Mouse (Mus musculus): ENCODE measurements around the gene Arhgap4.
A peak's percentile ranks its signal among the peaks of the same experiment; 100 is the strongest.

The Arhgap4 gene

GRCm38 (mm10) chrX:73921823-73922549, at the start of gene Arhgap4, which contains the start of gene Naa10:
Gene Arhgap4, minus strand, starts transcription at chrX:73921870.
Gene Naa10, minus strand, starts transcription at chrX:73921944.
- peak; percentile 88 to 89 for DNase-seq

DNA sequence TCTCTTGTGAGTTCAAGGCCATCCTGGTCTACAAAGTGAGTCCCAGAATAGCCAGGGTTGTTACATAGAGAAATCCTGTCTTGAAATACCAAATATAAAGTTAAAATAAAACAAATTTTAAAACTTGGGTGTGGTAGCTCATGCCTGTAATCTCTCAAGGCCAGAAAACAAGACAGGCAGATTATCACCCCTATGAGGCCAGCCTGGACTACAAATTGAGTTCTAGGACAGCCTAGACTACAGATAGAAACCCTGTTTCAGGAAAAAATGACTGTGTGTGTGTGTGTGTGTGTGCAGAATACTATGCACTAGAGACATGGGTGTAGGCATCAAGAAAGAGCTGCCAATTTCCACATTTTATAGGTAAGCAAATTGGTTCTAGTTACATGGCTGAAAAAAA, 49.1 kb upstream of the Arhgap4 start:
- DNase-seq: no peak

- no peak for DNase-seq
Observed at GRCm38 (mm10) chrX:73969729-73970128, 48.1 kb upstream of the Arhgap4 start.

DNA sequence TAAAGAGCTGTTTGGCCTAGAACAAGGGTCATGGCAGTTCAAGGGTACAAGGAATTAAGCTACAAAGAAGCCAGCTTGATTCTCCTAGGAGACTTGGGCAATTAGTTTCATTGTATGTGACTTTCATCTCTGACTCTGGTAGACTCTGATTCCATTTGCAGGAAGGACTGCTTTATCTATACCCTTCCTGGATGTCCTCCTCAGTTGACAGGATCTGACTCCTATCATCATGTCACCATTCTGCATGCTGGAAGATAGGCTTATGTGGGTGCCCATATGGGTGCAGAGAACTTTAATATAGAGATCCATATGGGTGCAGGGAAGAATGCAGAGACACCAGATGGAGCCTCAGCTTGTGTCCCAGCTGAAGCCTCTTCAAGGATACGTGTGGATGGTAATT, 47.5 kb upstream of the Arhgap4 start:
- DNase-seq: no peak

DNA sequence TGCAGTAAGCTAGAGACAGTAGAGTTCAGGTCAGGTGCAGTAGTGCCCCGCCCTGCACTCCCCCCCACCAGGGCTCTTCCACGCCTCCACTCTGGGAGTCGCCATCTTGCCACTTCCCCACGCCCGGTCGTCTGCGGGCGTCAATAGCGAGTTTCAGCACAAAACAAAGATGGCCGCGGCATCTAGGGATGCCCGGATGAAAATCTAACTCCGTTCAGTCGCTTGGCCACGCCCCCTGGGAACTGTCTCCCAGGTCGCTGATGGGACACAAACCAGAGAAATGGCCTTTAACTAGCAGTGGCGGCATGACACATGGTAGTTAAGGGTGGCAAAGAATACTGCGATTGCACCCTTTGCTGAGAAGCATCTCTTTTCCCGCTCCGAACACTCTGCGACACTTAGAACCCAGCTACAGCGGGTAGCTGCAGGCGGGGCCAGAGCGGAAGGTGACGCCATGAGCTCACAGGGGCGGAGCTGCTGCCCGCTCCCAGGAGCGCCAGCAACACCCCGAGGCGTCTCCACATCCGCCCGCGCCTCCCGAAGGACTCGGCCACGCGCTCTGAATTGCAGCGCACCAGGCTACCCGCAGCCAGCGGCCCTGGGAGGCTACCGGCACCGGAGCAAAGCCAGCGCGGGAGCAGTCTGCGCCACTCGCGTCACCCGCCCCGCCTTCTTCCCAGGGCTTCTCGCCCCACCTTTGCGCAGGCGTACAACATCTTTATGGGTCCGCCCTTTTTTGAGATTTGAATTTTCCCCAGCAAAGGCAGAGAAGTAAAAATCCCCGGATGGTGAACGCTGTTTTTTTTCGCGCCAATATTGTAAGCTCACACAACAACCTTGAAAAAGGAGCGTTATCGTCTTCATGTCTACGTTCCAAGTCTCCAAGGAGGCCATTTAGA, 45.8 kb upstream of the Arhgap4 start:
- peak; percentile 89 to 90 for DNase-seq

DNA sequence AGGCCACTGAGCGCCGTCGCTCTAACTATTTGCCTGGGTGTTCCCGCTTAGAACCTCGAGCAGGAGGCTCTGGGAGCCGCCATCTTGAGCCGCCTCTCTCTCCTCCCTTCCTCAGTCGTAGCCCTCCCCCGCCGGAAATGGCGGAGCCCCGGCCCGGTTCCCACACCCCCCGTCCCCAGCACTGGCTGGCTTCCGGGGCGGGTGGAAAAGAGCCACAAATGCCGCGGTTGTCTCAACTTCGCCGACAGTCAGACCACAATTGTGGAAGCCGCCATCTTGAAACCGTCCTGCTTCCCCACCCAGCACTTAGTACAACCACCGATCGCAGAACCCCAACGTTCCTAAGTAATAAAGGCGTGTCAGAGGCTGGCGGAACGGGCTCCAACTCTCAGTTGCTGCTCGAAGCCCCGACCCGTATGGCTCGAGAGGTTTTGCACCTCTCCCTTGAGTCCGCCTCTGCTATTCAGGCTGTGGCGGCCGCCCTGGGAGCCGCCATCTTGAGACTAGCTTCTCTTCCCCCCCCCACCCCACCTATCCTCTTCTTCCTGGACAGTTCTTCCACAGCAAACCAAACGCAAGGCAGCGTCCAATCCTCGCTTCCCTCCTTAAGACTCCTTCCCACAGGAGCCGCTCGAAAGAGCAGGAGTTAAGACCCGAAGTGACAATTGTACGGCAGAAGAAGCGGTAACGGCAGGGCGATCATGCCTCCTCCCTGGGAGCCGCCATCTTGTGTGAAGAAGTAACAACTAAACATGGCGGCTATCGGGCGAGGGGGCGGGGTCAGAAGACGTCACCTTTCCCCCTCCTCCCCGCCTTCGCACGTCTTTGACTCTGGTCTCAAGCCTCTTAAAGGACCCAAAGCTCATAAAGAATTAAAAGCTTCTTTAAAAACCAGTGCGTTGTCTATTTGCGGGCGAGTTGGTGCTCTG, 44.8 kb upstream of the Arhgap4 start, which contains the start of gene Hcfc1:
Gene Hcfc1 (minus strand): TSS at position 110 of the 929 bp plus-strand sequence.
- DNase-seq: peak; percentile 90 to 91

GRCm38 (mm10) chrX:73965307-73965706, 43.6 kb upstream of the Arhgap4 start:
- DNase-seq: peak; percentile 33 to 44

DNA sequence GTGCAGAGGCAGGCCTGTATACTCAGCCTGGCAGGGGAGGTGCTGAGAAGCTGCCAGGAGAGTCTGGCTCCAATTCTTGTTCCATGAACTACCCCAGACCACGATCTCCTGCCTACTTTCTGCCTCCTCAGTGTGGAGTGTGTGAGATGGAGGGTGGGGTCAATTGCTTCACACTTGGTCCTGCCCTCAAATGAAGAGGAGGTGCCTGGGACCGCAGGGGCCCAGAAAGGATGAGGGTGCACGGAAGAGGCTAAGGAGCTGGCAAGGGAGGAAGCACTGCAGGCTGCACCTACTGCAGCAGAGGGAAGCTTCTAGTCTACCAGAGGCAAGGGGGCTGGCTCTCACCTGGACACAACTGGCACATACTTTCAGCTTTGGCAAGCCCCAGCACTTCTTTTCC, 42.7 kb upstream of the Arhgap4 start:
- DNase-seq: peak in 1 of 2 experiments; percentile 23

DNA sequence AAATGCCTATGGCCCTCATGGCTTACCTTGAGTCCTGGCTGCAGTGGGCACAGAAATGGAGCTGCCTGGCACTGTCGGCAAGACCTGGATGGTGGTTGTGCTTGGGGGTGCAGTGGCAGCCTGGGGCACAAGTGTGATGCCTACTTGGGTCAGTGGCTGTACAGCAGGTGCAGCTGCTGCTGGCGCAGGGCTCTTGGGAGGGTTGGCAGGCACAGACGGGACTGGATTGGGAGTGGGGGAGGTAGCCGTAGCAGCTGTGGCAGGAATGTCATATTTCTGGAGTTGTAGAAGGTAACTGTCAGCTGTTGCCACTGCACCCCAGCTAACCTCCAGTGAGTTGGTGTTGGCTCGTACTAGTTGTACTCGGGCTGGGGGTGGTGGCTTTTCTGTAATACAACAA, 33.3 kb upstream of the Arhgap4 start:
- no peak for DNase-seq

GRCm38 (mm10) chrX:73952603-73953002, 30.9 kb upstream of the Arhgap4 start:
- no peak for DNase-seq

DNA sequence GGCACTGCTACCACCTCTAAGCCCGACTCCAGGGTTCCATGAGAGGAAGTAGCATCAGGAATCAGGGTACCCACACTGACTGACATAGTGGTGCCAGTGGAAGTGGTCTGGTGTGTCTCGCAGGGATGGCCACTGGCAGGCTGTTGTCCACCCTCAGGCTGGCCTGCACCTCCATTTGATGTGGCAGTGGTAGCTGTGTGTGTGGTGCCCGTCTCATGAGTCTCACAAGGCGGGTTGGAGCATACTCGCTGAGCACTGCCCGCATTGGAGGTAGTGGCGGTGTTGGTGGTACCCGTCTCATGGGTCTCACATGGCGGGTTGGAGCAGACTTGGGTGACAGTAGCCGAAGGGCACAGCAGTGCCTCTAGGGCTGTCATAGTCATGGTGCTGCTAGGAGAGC, 27.7 kb upstream of the Arhgap4 start:
- DNase-seq: no peak

GRCm38 (mm10) chrX:73948647-73949046, 27.0 kb upstream of the Arhgap4 start:
- DNase-seq: peak; percentile 57 to 60

DNA sequence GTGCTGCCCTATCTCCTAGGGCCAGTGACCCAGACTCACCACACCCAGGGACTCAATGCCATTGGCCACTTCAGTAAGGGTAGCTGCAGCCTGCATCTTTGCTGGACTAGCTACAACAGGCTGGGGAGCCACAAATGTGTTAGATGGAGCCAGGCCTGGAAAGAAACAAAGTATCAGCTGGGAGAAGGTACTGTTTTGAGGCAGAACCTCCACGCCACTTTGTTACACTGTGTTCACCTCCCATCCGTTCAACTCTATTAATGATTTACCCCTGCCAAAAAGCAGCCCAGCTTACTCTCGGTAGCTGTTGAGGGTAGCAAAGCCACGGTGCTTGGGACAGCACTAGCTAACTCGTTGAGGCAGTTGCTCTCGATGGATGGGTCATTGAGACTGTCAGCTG, 25.2 kb upstream of the Arhgap4 start:
- no peak for DNase-seq

GRCm38 (mm10) chrX:73942294-73942693, 20.6 kb upstream of the Arhgap4 start:
- no peak for DNase-seq

- DNase-seq: no peak
Observed at GRCm38 (mm10) chrX:73941860-73942259, 20.2 kb upstream of the Arhgap4 start.

DNA sequence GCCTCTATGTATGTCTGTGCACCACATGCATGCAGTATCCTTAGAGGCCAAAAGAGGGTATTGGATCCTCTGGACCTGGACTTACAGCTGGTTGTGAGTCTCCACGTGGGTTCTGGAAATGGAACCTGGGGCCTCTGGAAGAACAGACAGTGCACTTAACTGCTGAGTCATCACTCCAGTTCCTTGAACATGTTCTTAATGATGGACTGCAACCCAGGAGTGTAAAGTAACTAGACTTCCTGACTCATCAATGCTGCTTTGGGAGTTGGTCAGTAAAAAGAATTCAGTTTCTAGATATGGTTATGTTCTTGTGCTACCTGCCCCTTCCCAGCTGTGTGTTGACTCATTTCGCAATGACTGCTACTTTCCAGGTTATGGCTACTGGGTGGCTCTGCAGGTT, 10.2 kb upstream of the Arhgap4 start:
- no peak for DNase-seq

- DNase-seq: peak; percentile 83 to 84
Observed at GRCm38 (mm10) chrX:73930402-73931062, 8.9 kb upstream of the Arhgap4 start, which contains the start of gene Renbp. Gene Renbp, minus strand, starts transcription at chrX:73930850.

- DNase-seq: no peak
Observed at GRCm38 (mm10) chrX:73922550-73922882, 846 bp upstream of the Arhgap4 start.

DNA sequence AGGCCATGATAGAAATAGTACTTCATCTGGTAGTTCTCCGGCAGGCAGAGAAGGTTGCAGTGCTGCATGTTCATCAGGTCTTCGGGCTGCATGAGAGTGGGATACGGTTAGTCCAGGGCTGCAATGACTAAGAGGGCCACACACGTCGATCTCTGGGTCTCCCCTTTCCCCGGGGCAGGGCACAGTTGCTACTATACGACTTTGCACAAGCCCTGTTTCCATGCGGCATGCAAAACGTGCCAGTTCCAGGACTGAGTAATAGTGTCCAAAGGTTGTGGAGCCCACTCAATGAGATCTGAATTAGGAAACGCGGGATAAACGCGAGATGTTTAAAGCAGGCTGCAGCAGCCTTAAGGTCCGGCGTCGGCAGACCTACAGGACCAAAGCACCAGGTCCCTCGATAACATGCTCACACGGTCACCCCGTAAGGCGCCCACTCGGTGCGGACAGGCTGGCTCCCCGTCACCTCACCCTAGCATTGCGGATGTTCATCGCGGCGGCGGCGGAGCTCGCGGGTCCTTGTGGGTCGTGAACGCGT, 316 bp downstream of the Arhgap4 start:
- DNase-seq: peak in 1 of 2 experiments; percentile 10

DNA sequence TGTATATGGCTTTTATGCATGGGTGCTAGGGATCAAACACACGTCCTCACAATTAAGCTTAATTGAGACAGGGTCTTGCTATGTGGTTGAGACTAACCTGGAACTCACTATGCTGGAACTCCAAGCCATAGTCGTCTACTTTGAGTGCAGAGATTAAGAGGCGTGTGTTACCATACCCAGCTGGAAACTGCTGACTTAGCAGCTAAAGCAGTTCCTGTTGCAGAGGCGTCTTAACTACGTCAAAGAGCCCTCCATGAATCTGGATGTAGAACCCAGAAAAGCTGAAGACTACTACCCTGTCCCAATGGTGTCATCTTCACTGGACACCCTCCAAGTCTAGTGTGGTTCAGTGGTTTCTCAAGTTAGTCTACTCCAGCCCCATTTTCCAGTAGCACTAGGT, 3.0 kb downstream of the Arhgap4 start:
- DNase-seq: no peak

DNA sequence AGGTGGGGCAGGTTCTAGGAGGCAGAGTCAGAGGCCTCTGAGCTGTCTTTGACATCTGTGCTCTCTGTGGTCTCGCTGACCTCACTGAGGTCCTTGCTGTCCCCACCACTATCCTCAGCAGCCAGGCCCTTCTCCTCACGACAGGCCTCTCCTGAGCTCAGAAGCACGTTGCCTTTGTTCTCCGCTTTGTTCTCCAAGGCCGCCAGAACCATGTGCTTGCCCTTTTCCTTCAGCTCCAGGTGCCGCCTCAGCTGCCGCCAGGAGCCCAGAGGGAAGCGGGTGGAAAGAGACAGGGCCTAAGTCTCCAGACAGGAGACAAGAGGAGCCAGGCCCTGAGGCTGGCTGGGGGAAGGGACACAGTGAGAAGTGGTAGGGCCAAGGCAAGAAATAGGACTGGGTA, 4.7 kb downstream of the Arhgap4 start:
- DNase-seq: no peak
